Mouse (Mus musculus) brain, embryonic 14.5 days (tissue): ENCODE measurements around the gene Nucks1.

ENCODE experiments used
- CTCF ChIP-seq: fragments of 200-500 bp; IDR thresholded peaks from 2 replicates; pipeline ENCODE4 v1.5.1; 2012; ENCODE audit warnings: inconsistent platforms, mild to moderate bottlenecking, moderate library complexity, borderline replicate concordance; ENCODE audit not compliant: insufficient read depth, insufficient read length; ENCODE audit errors: extremely low read depth
- POLR2A ChIP-seq: fragments of 200-500 bp; IDR thresholded peaks from 2 replicates; pipeline ENCODE4 v1.6.1; 2012; ENCODE audit warnings: mild to moderate bottlenecking, inconsistent platforms, borderline replicate concordance; ENCODE audit not compliant: poor library complexity, insufficient read depth, insufficient read length, severe bottlenecking; ENCODE audit errors: extremely low read depth

- no peak for TF ChIP-seq CTCF
- TF ChIP-seq POLR2A, result no peak
Observed at GRCm38 (mm10) chr1:131970661-131971520, 60.6 kb downstream of the Nucks1 start.
